Mouse (Mus musculus): ENCODE results near the gene Rabl2.

Rabl2 gene

GRCm38 (mm10) chr15:89591723-89592455 is at the start of gene Rabl2:
Rabl2 (minus strand) TSS chr15:89591923.
- in situ Hi-C loops (cut with MboI; ENCODE audit: low sequenced_read_pairs) = no loop called here

GRCm38 (mm10) chr15:89623626-89623959 is 31.9 kb upstream of the Rabl2 start:
- in situ Hi-C loops (cut with MboI; ENCODE audit: low sequenced_read_pairs) = no loop called here

GRCm38 (mm10) chr15:89622959-89623625 is 31.4 kb upstream of the Rabl2 start:
- in situ Hi-C loops (cut with MboI; ENCODE audit: low sequenced_read_pairs) = no loop called here

- in situ Hi-C loops (cut with MboI; ENCODE audit: low sequenced_read_pairs) = no loop called here
Measured at GRCm38 (mm10) chr15:89622312-89622958, 30.7 kb upstream of the Rabl2 start.

DNA sequence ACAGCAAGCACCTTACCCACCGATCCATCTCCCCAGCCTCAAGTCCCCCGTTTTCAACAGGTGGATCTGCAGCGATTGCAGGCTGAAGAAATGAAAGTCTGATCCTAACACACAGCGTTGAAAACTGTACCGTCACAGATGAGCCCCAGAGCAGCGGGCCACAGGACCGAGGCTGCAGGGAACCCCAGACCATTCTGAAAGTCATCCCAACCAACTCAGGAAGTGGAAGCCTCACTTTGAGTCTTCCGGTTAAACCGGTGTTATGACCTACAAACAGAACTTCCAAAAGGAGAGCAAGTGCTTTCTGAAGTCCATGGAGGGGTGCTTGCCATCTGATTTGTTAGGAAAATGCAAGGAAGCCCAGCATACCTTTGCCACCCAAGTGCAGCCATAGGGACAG is 16.2 kb upstream of the Rabl2 start:
- in situ Hi-C loops (cut with MboI; ENCODE audit: low sequenced_read_pairs) = no loop called here

DNA sequence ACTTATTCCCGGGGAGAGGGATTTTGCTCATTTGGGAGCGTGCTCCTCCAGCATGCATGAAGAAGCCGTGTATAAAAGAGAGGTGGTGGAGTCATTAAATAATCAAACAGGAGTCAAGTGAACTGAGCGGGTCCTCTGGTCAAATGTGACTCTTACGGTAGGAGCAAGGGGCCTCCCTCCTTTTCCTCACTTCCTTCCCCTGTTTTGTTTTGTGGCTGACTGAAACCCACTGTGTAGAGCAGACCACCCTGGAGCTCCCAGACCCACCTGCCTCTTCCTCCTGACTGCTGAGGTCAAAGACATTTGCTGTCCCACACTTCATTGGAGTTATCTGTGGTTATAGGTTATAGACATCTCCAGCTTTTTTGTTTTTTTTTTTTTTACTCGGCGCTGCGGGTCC is 15.8 kb upstream of the Rabl2 start:
- in situ Hi-C loops (cut with MboI; ENCODE audit: low sequenced_read_pairs) = no loop called here

DNA sequence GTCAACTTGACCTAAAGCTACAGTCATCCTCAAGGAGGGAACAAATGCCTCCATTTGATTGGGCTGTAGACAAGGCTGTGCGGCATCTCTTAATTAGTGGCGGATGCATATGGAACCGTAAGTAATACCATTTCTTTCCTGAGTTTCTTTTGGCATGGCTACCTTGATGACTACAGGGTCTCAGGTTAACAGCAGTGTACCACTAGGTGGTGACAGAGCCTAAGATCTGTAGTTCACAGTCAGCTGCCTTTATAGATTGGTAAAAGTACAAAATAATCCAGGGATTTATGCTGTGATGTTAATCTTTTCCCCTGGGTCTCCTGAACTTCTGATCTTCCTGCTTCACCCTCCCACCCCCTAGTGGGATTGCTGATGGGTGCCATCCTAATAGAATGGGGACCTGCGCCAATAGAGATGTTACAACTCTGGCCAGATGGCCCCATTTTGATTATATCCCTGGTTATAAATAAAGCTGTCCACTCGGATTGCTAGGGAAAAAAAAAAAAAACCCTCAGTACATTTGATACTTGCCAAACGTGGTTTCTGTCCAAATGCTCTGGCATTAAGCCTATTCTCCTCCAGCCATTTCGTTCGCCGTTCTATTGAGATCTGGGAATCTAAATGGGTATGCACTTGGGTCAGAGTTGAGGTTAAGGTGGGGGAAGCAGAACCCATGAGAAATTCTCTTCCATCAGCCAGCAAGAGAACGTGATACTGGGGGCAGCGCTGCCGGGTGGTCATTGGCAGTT is 14.3 kb upstream of the Rabl2 start:
- in situ Hi-C loops (cut with MboI; ENCODE audit: low sequenced_read_pairs) = no loop called here

- in situ Hi-C loops (cut with MboI; ENCODE audit: low sequenced_read_pairs) = no loop called here
Measured at GRCm38 (mm10) chr15:89592548-89592947, 825 bp upstream of the Rabl2 start.

- in situ Hi-C loops (cut with MboI; ENCODE audit: low sequenced_read_pairs) = no loop called here
Measured at GRCm38 (mm10) chr15:89591317-89591716, 406 bp downstream of the Rabl2 start.

DNA sequence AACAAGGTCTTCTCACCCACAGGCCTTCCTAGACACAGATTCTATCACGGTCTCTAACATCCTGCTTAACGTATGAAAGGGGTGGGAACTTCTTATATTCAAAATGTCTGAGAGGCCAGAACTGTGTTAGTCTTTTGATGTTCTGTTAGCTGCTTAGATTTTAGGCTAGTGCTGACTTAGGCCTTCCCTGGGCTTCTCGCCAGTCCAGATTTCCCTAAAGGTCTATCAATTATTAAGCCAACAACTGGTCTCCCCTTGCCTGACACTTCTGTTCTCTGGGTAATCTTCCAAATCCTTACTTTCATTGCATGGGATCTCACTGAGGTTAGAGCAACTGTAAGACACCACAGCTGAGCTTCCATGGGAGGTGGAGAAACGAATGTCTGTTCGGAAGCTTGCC is 2.6 kb downstream of the Rabl2 start:
- in situ Hi-C loops (cut with MboI; ENCODE audit: low sequenced_read_pairs) = no loop called here

DNA sequence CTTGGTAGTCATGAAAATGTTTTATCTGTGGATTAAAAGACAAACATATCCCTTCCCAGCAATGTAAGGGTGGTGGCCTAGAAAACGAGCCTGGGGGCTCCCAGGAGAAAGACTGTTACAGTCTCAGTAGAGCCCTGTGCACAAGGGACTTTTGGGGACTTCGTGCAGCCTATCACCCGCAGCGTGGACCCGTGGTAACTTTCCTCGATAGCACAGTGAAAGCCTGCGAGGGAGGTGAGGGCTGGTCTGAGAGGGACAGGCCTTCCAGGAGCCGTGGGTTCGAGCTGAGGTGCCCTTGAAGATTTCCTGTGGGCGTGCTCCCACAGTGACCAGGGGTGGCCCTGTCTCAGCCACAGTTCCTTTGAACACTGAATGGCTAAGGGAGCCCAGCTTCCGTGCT is 6.1 kb downstream of the Rabl2 start:
- in situ Hi-C loops (cut with MboI; ENCODE audit: low sequenced_read_pairs) = no loop called here

DNA sequence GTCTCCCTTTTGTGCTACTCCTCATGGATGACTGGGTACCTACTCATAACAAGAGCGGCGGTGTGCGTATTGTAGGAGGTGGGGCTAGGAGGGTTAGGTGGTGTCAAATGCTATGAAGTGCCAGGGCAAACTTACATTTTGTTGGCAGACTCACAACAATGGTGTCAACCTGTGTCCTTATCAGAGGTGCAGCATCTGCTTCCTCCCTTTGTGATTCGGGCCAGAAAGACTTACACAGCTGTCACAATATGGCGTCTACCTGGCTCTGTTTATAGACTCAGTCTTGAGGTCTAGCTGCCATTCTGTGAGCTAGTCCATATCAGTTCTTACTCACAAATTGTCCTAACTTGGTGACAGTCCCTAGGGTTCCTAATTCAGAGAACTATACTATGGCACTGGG is 6.6 kb downstream of the Rabl2 start:
- in situ Hi-C loops (cut with MboI; ENCODE audit: low sequenced_read_pairs) = no loop called here

- in situ Hi-C loops (cut with MboI; ENCODE audit: low sequenced_read_pairs) = no loop called here
Measured at GRCm38 (mm10) chr15:89582494-89582893, 9.2 kb downstream of the Rabl2 start.

GRCm38 (mm10) chr15:89572147-89572546 is 19.6 kb downstream of the Rabl2 start:
- in situ Hi-C loops (cut with MboI; ENCODE audit: low sequenced_read_pairs) = no loop called here

DNA sequence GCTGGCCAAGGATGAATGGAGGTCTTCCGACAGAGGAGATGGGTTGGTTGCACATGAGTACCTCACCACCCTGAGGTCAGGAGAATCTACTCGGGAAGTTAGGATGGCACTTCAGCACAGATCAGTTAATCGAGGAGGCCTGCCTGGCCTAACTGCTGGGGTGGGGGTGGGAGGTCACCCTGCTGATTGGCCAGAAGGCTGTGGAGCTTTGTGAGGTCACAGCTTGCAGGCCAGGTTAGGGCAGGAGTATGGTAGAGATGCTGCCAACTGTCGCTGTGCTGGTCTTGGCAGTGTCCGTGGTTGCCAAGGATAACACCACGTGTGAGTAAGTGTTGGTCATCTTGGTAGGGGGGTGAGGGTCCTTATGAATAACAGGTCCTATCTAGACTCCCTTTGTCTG is 23.6 kb downstream of the Rabl2 start, which contains the start of gene Acr:
Acr (plus strand) TSS at position 213 of the 400 bp plus-strand sequence.
- in situ Hi-C loops (cut with MboI; ENCODE audit: low sequenced_read_pairs) = no loop called here

GRCm38 (mm10) chr15:89559202-89559731 is 32.5 kb downstream of the Rabl2 start:
- in situ Hi-C loops (cut with MboI; ENCODE audit: low sequenced_read_pairs) = no loop called here

DNA sequence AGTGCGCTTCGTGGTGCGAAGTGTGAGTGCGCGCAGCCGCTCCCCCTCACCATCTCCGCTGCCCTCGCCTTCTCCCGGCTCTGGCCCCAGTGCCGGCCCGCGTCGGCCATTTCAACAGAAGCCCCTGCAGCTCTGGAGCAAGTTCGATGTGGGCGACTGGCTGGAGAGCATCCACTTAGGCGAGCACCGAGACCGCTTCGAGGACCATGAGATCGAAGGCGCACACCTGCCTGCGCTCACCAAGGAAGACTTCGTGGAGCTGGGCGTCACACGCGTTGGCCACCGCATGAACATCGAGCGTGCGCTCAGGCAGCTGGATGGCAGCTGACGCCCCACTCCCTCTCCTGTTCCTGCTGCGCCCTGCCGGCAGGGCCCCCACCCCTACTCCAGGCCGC is 33.7 kb downstream of the Rabl2 start:
- in situ Hi-C loops (cut with MboI; ENCODE audit: low sequenced_read_pairs) = no loop called here

DNA sequence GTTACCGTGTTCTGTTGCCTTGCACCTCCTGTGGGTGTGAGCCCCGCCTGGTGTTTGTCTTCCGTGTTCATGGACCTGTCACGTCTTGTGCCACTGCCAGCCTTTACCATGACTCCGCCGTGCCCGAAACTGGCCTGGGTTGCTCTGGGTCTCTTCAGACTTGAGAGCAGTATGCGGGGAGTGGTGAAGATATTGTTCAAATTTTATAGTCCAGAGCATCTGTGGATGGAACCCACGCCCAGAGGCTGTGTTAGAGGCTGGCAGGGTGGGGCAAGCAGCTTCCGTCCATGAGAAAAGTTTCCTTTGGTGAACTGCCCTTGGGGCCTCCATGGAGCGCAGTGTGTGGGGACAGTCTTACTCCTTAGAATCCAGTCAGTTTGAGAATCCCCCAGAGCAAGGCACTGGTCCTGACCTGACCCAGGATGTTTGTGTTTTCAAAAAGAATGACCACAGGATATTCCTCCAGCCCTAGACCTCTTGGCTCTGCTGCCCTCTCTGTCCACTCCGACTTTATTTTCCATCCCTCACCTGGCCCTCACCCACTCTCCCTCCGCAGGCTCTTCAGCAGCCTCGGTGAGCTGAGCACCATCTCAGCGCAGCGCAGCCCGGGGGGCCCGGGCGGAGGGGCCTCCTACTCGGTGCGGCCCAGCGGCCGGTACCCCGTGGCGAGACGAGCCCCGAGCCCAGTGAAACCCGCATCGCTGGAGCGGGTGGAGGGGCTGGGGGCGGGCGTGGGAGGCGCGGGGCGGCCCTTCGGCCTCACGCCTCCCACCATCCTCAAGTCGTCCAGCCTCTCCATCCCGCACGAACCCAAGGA is 34.3 kb downstream of the Rabl2 start:
- in situ Hi-C loops (cut with MboI; ENCODE audit: low sequenced_read_pairs) = no loop called here

DNA sequence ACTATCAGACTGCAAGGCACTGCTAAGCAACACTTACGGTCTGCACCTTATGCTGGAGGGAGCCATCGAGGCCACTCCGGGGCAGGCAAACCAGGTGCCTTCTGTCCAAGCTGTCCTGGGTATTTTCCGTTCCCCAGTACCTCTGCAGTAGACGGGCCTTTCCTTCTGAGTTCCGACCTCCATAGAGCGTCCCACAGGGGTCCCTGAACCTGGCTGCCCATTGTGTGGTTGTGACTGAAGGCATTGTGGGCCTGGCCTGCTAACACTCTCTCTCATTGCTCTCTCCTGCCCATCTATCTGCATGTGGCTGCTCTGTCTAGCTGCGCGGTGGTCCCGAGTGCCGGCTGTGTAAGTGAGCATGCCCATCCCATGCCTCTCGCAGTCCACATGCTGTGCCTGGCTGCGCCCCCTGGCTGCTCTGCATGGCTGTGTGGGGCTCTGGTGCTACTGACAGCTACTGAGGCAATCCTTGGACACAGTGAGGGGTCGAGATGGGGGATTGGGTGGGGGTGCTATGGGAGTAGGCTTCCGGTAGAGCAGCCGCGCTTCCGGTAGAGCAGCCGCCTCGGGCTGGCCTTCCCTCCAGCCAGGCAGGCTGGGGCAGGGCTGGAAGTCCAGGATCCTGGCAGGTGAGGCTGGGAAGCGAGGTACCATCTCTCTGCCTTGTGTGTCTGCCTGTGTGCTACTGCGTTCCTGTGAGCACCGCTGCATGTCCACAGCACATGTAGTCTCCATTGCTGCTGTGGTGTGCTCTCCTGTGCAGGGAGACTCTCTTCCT is 35.1 kb downstream of the Rabl2 start:
- in situ Hi-C loops (cut with MboI; ENCODE audit: low sequenced_read_pairs) = no loop called here

GRCm38 (mm10) chr15:89555591-89555990 is 36.1 kb downstream of the Rabl2 start:
- in situ Hi-C loops (cut with MboI; ENCODE audit: low sequenced_read_pairs) = no loop called here

Data from CH12F3 (cell line).